Mouse (Mus musculus): ENCODE data around the gene Olfr1444. TPM values are rescaled to one million over a fixed set of nuclear protein-coding genes. Genes with fewer than 3 reads are reported as not detected.

The Olfr1444 gene
- total and polyA plus RNA-seq, 3 experiments: not detected

GRCm38 (mm10) chr19:12893424-12893823, 36.3 kb downstream of the Olfr1444 start, which contains the start of gene Olfr1446:
Olfr1446 (minus strand) TSS chr19:12893524.
- Histone ChIP-seq H3K4me3 (replicated peaks in 1 of 3; ENCODE audit: low read depth in 2 of 3, low read length in 2 of 3, poor library complexity in 1 of 3) (no peak within 1 kb of the TSS), H3K27ac (ENCODE audit: insufficient read depth, low read depth) (no peak within 1 kb of the TSS), H3K4me2 (ENCODE audit: insufficient read depth, low read depth, poor library complexity, severe bottlenecking) (no peak within 1 kb of the TSS), H3K9ac (ENCODE audit: insufficient read depth, low read depth) (no peak within 1 kb of the TSS), H3K27me3 (replicated peaks) (no peaks in the 10 kb centered on the region), H3K4me1 (ENCODE audit: control insufficient read depth in 1 of 2, insufficient read depth in 2 of 2) (no peaks in the 10 kb centered on the region), H3K9me3 (replicated peaks; ENCODE audit: low read length) (no peaks in the 10 kb centered on the region), H3K36me3 (replicated peaks in 1 of 2; ENCODE audit: control insufficient read depth in 1 of 2, insufficient read depth in 1 of 2, low read length in 1 of 2) (no peaks in the 10 kb centered on the region), H3K79me2 (replicated peaks; ENCODE audit: control insufficient read depth, extremely low read depth, insufficient read depth, poor library complexity, severe bottlenecking) (no peaks in the 10 kb centered on the region)
- in situ Hi-C loops (cut with MboI; ENCODE audit: low pct_ligation_motif_present, low pct_unique_long_range_greater_than_20kb, low sequenced_read_pairs): no loop called here
- dilution Hi-C loops (cut with MboI; ENCODE audit: extremely low pct_ligation_motif_present, extremely low pct_unique_long_range_greater_than_20kb, low sequenced_read_pairs): no loop called here
- DNase-seq (ENCODE audit: extremely low read depth): no peak
- TF ChIP-seq NRF1 (IDR thresholded peaks at IDR 0.05; ENCODE audit: low read depth, low read length) (no peak), MXI1 (IDR thresholded peaks at IDR 0.05; ENCODE audit: low read depth, low read length) (no peak), TCF12 (IDR thresholded peaks at IDR 0.05; ENCODE audit: low read depth, low read length) (no peak), POLR2A (IDR thresholded peaks at IDR 0.05; ENCODE audit: low read depth, low read length) (no peak), CTCF (conservative IDR thresholded peaks at IDR 0.05 in 1 of 2, IDR thresholded peaks at IDR 0.05 in 1 of 2; ENCODE audit: low read depth in 2 of 2, low read length in 2 of 2) (no peak), EP300 (IDR thresholded peaks at IDR 0.05; ENCODE audit: low read length) (no peak), SMC3 (IDR thresholded peaks at IDR 0.05; ENCODE audit: low read depth, low read length) (no peak), CHD2 (IDR thresholded peaks at IDR 0.05; ENCODE audit: low read length) (no peak), KAT2A (IDR thresholded peaks at IDR 0.05; ENCODE audit: insufficient replicate concordance, low read length) (no peak), BHLHE40 (IDR thresholded peaks at IDR 0.05; ENCODE audit: low read depth, low read length) (no peak), POLR2AphosphoS2 (IDR thresholded peaks at IDR 0.05; ENCODE audit: low read depth, low read length) (no peak), GABPA (IDR thresholded peaks at IDR 0.05; ENCODE audit: insufficient replicate concordance, low read depth, low read length) (no peak), MEF2A (IDR thresholded peaks at IDR 0.05; ENCODE audit: borderline replicate concordance, low read depth, low read length) (no peak), UBTF (IDR thresholded peaks at IDR 0.05; ENCODE audit: low read depth, low read length) (no peak), MAX (IDR thresholded peaks at IDR 0.05; ENCODE audit: low read length) (no peak)

- no peaks in the 10 kb centered on the region for H3K36me3 ChIP-seq (replicated peaks in 1 of 2; ENCODE audit: control insufficient read depth in 1 of 2, insufficient read depth in 1 of 2, low read length in 1 of 2)
- no peak within 1 kb of the TSS for H3K27ac ChIP-seq (ENCODE audit: insufficient read depth, low read depth)
- in situ Hi-C loops (cut with MboI; ENCODE audit: low pct_ligation_motif_present, low pct_unique_long_range_greater_than_20kb, low sequenced_read_pairs) (no loop called here), dilution Hi-C loops (cut with MboI; ENCODE audit: extremely low pct_ligation_motif_present, extremely low pct_unique_long_range_greater_than_20kb, low sequenced_read_pairs) (no loop called here)
- H3K4me1 ChIP-seq (ENCODE audit: control insufficient read depth in 1 of 2, insufficient read depth in 2 of 2): no peaks in the 10 kb centered on the region
- H3K79me2 ChIP-seq (replicated peaks; ENCODE audit: control insufficient read depth, extremely low read depth, insufficient read depth, poor library complexity, severe bottlenecking): no peaks in the 10 kb centered on the region
- no peak for TF ChIP-seq USF1 (IDR thresholded peaks at IDR 0.05; ENCODE audit: low read depth, low read length)
- TF ChIP-seq NELFE (IDR thresholded peaks at IDR 0.05; ENCODE audit: low read depth, low read length): no peak
- TF ChIP-seq JUND (conservative IDR thresholded peaks at IDR 0.05; ENCODE audit: low read depth, low read length): no peak
- no peak for TF ChIP-seq UBTF (IDR thresholded peaks at IDR 0.05; ENCODE audit: low read depth, low read length)
- no peak for TF ChIP-seq HCFC1 (IDR thresholded peaks at IDR 0.05; ENCODE audit: low read depth, low read length)
- no peak for TF ChIP-seq BHLHE40 (IDR thresholded peaks at IDR 0.05; ENCODE audit: low read depth, low read length)
- no peak for TF ChIP-seq SMC3 (IDR thresholded peaks at IDR 0.05; ENCODE audit: low read depth, low read length)
- no peak for TF ChIP-seq RAD21 (IDR thresholded peaks at IDR 0.05; ENCODE audit: low read depth, low read length)
- no peak for TF ChIP-seq ZMIZ1 (IDR thresholded peaks at IDR 0.05; ENCODE audit: low read depth, low read length)
- TF ChIP-seq MYC (IDR thresholded peaks at IDR 0.05; ENCODE audit: low read depth, low read length): no peak
- no peak for TF ChIP-seq ZKSCAN1 (IDR thresholded peaks at IDR 0.05; ENCODE audit: borderline replicate concordance, low read depth, low read length)
- TF ChIP-seq ELF1 (IDR thresholded peaks at IDR 0.05; ENCODE audit: low read depth, low read length): no peak
- H3K4me2 ChIP-seq (ENCODE audit: insufficient read depth, low read depth, poor library complexity, severe bottlenecking): no peak within 1 kb of the TSS
- no peak within 1 kb of the TSS for H3K9ac ChIP-seq (ENCODE audit: insufficient read depth, low read depth)
- H3K27me3 ChIP-seq (replicated peaks): no peaks in the 10 kb centered on the region
- no peak for DNase-seq (ENCODE audit: extremely low read depth)
- H3K4me3 ChIP-seq (replicated peaks in 1 of 3; ENCODE audit: low read depth in 2 of 3, low read length in 2 of 3, poor library complexity in 1 of 3): no peak within 1 kb of the TSS
- no peaks in the 10 kb centered on the region for H3K9me3 ChIP-seq (replicated peaks; ENCODE audit: low read length)
Measured at GRCm38 (mm10) chr19:12903643-12904042, 46.6 kb downstream of the Olfr1444 start, which contains the start of gene Olfr1447. Olfr1447 (minus strand) TSS chr19:12903743.
